Mouse (Mus musculus) lung, postnatal 25 days (tissue): Measurements from ENCODE around the gene Wdfy1.

Source experiments
- DNase-seq: peaks from one replicate; pipeline ENCODE4 v3.0.0; 2022; ENCODE audit warnings: low spot score

Gene Wdfy1

DNA sequence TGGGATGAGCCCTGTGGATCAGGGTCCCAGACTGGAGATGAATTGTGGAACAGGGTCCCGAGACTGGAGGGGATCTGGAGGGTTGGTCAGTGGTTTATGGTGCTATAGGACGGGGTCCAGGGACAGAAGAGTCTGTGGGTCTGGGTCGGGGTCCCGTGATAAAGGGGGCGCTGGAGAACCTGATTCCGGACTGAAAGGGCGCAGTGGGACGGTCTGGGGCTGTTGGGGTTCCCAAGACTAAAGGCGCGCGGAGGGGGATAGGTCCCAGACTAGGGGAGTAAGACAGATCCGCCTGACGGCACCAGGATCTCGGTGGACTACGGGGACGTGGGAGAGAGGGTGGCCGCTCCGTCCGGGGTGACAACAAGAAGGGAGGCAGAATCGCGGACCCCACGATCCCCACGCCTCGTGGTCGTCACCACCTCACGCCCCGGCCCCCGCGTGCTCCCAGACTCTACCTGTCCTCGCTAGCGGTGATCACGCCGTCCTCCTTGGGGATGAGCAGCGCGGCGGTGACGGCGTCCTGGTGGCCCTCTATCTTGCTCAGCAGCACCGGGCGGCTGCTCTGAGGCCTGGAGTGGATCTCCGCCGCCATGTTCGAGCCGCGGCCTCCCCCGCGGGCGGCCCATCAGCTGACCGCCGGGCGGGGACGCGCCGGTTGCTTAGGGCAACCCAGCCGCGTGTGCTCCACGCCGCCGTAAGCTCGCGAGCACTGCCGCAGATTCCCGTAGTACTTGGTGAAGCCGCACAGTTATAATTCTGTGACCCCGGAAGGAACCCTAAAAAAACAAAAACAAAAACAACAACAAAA lies 14.6 kb downstream of the Wdfy1 start:
- DNase-seq: peak; percentile 86

DNA sequence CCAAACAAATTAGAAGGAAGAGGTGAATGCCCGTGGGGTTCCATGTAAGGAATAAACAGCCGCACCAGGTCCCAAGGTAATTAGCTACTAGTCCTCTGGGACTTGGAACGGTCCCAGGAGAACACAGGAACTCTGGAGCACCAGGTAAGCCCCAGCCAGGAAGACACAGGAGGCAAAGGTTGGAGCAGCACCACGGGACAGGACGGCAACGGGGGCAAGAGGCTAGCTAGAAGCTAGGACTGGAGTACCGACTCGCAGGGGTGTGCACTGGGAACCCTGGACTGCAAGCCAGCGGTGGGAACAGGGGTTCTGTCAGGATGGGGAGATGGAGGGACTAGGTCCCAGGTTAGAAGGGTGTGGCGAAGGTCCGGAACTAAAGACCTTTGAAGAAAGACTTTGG lies 15.3 kb downstream of the Wdfy1 start:
- no peak for DNase-seq

DNA sequence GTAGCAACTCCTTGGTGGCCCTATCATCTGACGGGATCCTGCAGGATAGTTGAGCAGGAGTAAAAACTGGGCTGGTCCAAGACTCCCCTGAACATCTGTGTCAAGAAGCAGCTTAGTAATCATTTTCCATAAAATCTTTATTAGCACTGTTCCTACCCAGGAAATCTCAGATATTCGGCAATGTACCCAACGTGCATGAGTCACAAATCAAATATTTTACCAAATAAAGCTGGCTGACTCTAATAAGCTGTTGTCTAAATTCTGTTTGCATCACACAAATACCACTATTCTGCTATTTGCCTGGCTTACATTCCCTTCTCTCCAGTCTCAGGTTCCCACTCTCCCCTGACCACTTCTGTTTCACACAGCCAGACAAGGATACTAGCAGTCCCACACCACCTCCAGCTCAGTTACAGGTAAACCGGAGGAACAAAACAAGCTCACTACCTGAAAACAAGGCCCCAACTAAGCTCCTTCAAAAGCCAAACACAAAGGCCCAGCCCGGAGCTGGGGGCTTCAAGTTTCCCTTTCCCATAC lies 16.4 kb downstream of the Wdfy1 start:
- DNase-seq: no peak

DNA sequence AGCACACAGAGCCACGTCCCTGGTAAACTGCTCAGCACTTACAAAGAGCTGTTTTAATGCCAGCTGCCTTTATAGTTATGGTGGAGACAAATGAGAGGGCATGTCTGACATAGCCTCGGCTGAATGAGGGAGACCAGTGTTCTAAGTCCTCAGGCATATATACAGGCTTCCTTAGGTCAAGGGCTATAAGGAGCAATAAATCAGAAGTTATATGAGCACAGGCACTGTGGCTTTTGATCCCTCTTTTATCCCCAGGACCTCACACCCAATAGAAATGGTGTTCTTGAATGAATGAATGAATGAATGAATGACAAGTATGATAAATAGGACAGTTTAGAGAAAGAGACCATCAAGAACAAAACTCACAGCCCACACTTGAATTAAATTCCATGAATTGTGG lies 16.9 kb downstream of the Wdfy1 start:
- no peak for DNase-seq

DNA sequence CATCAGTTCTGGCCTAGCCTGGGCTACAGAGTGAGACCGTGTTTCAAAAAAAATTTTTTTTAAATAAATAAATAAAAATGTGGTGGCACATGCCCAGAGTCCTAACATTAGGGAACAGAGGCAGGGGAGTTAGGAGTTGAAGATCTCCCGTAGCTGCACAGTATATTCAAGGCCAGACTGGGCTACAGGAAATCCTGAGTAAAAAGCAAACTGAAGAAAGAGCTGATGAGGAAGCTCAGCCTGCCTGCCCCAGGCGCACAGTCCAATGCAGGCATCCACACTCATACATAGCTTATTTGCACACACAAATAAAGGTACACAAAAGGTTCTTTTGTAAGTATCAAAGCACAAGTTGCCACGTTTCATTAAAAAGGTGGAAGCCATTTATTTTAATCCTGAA lies 18.3 kb downstream of the Wdfy1 start:
- DNase-seq: no peak

DNA sequence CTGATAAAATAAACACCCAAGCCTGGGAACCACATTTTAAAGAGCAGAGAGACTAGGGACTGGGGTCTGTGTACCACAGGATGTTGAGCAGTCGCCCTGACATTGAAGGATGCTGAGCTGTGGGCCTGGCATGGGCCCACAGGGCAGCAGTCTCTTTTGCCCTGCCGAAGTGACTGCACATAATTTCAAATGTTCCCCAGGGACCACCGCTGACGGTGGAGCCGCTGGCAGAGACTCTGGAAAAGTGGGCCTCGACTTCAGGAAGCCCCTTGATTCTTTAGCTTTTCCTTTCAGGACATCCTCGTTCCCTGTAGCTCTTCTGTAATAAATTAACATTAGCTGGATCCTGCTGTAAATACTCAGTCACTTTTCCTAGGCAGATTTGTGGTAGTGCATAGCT lies 18.8 kb downstream of the Wdfy1 start:
- no peak for DNase-seq

DNA sequence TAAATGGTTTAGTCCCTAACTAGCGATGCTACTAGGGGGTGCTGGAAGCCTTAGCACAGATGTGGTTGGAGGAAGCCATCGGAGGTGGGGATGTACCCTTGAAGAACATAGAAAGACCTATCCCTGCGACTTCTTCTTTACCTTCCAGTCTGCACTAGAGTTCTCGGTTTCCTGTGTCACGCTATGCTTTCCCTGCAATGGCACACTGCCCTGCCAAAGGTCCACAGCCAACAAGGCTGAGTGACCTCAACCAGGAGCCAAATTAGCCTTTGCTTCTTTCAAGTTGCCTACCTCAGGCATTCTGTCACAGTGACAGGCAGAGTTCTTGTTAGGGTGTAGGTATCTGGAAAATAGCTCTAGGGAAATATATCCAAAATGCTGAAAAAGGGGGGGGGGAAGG lies 19.5 kb downstream of the Wdfy1 start:
- no peak for DNase-seq

DNA sequence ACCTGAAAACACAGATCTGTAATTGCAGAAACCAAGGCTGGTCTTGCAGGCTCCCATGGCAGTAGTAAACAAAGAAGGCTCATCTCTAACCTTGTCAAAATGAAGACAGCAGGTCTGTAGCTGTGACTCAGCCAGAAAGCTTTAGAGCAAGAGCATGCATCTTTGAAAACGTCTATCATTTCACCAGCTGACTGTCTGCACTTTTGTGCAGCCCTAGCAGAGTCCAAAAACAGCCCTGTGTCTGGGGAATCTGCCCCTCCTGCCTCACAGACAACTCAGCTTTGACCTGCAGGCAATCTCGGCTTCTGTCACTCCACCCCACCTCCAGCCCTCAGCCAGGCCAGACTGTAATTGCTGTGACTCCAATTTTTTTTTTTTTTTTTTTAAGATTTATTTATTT lies 20.6 kb downstream of the Wdfy1 start:
- DNase-seq: no peak

DNA sequence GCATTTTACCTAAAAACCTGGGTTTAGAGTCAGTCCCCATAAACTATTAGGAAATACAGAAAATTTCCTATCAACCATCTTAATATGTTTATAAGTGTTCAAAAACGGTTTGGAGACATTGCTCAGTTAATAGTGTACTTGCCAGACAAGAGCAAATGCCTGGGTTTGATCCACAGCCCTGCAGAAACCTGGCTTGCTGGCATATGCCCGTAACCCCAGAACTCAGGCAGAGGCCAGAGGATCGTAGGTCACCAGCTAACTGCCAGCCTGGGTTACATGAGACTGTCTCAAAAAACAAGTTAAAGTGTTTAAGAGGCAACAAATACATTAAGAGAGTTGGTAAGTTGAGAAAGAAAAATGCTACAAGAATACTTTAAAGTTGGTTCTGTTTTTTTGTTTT lies 21.0 kb downstream of the Wdfy1 start:
- DNase-seq: no peak

DNA sequence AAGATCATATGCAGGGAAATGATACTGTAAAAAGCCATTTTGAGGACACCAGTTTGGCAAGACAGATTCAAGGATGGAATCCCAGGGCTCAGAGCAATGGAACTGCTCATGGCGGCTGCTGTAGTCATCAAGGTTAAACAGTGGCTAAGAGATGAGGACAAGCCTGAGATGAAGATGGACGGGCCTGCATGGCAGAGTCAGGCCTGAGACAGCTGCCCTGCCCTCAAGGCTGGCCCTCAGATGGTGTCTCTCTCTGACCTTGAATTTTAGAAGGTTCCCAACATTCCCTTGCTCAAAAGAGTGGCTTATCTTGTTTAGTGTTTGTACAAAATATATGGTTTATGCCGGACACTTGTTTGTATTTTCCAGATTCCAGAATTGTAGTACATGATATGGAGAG lies 22.5 kb downstream of the Wdfy1 start:
- no peak for DNase-seq

DNA sequence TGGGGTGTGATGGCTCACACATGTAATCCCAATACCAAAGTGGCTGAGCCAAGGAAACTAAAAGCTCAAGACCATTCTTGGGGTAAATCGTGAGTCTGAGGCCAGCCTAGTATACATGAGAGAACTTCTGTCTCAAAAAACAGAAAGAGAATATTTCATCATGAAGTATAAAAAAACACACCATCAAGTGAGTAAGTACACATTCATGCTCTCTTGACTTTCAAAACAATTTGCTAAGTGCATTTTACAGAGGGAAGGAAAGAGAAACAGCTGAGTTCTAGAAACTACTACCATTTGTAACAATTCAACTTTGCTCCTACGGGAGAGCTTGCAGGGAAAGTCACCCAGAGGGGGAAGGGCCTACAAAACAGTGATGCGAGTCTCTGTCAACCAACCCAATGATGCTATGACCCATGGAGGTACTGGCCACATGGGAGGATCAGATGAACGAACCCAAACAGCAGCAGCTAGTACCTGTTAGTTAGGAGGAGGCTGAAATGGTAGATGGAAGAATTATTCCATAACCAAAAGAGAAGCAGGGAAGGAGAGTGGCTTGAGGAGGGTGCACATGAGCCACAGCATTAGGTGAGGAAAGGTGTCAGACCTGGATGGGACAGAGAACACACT lies 23.1 kb downstream of the Wdfy1 start:
- no peak for DNase-seq

DNA sequence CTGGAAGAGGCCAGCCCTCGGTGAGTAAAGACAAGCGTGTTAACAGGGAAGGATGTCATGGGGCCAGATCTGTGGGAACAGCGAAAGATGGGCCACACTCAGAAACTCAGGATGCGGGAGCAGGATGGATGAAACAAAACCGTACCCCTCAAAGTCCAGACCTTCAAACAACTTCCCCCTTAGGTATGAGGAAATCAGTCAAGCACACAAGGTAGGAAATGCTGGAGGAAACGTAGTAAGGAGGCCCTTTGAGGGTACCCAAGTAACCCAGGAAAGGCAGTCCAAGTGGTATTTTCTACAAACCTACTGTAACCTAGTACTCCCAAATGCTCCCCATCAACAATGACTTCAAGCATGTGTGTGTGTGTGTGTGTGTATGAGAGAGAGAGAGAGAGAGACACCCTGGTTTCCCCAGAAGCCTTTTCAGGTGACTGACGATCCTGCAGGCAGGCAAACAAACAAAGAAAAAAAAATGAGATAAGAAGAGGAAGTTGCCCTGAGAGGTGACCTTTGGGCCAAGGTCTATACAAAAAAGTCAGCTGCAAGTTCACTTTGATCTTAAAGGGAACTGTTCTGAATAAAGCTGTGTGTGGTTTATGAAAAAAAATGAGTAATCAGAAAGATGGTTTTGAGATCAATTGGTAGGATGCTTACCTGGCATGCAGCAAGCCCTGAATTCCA lies 23.8 kb downstream of the Wdfy1 start:
- peak; percentile 34 for DNase-seq

DNA sequence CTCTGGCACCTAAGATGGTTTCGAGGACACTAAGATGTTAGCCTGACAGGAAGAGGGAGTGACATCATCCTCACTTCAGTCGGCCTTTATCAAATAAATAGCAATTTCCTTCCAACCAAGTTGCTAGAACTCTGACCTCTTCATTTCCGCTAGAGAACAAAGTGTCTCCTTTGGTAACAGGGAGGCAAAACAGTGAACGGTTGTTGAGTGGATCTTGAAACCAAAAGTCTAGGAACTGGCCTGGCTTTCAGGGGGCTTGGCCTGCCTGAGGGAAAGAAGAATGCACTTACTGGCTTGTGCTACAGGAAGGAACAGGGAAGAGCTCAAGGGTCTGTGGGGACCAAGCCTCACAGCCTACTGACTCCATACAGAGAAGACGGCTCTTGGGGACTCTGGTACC lies 24.8 kb downstream of the Wdfy1 start:
- peak; percentile 76 for DNase-seq

DNA sequence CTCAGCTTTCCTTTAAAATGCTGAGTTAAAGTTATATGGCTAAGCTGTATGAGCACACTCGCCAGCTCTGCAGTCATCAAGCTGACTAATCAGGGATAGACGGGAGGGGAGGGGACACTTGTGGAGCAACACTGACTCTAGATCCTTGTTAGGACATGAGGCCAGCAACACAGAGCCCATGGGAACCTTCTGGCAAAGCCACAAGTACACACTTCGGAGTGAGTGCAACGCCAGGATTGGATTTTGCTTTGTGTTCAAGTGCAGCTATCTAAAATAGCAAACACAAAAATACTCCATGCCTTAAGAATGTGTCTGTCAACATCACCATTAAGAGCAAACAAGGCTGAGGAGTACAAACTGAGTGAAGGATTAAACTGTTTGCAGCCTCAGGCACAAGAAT lies 29.9 kb downstream of the Wdfy1 start:
- DNase-seq: peak; percentile 88

DNA sequence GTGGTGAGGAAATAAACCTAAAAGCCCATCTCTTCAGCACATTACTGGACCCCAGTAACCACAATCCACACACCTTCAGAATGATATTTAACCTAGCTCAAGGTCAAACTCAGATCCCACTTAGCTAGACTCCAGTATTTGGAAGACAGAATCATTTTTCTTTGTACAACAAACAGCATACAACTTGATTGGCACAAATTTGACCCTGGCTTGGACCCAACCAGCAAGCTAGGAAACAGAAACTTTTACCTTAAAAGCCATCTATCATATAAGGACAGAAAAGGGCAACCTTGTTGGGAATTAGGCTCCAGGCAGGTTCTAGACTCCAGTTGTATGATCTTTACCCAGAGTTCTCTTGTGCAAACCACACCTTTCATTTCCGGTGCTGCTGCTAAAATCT lies 32.6 kb downstream of the Wdfy1 start:
- no peak for DNase-seq

DNA sequence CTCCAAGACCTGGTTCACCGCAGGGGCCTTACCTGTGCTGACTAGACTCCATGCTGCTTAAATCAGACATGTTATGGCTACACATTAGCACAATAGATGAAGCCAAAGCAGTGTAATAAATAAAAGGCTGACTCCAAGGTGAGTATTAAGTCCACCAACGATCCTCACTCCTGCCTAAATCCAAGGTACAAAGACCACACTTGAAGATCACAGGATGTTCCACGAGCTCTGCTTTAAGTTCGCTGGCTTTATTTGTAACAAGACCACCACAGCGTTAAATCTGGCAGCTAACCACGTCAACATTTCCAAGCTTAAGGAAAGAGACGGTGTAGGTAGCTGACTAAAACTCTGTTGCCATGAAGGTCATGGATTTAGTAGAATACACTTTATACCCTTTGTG lies 33.0 kb downstream of the Wdfy1 start:
- no peak for DNase-seq

DNA sequence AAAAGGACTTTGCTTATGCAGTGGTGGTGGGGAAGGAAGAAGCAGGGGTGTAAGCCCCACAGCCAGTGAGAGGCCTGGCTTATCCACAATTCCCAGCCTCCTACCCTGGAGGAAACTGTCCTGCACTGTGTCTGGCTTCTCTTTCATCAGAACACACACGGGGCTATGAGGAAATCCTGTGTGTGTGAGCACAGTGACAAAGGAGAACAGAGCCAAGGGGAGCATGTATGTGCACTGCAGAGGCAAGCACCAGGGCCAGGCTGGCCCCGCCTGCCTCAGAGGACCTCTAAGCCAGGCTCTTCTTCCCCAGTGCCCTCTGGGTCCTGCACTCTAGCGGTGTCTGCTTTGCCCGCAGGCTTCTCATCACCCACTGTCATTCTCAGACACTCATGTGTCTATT lies 34.9 kb downstream of the Wdfy1 start:
- DNase-seq: no peak

DNA sequence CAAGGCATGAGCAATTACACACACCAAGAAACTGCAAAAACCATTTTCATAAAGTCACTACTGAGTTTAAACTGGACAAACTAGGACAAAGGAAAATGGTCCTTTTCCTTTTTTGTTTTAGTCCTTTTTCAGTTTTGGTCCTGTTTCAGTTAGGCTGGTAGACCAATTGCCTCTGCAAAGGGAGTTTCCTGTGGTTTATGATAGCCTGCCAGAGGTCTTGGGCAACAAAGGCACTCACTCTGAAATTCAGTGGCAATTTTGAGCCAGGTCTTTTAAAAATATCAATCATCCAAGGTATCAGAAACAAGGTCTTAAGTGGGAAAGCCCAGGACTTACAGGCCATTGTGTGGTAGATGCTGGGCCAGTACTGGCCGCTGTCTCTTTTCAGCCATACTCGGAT lies 36.2 kb downstream of the Wdfy1 start:
- DNase-seq: no peak

DNA sequence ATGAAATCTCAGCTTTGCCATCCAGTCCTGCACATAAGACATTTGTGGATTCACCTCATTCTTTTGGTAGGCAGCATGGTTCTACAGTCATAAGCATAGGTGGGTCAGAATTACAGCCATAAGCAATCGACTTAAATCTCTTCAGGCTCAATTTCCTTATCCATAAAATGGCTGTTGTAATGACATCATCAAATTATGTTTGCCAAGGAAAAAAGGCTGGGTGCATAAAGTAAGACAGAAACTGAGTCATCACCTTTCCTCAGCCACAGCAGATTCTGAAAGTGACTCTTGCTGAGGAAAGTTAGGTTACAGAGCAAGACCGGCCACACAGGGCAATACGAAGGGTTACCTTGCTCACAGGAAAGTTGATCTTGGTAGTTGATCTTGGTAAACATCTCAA lies 39.5 kb downstream of the Wdfy1 start:
- DNase-seq: no peak

DNA sequence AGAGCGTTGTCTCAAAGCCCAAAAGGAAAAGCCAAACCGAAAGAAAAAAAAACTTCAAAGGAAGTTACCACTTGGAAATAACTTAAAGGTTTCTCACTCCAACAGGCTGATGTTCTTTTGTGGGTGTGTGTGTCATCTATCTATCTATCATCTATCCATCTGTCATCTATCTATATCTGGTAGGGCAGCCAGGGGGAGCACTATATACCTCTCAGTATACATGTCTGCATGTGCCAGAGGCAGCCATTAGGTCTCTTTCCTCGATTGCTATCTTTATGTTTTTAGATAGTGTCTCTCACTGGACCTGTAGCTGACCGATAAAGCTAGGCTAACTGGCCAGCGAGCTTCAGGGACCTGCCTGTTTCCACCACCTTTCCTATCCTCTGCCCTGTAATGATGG lies 41.1 kb downstream of the Wdfy1 start:
- no peak for DNase-seq

DNA sequence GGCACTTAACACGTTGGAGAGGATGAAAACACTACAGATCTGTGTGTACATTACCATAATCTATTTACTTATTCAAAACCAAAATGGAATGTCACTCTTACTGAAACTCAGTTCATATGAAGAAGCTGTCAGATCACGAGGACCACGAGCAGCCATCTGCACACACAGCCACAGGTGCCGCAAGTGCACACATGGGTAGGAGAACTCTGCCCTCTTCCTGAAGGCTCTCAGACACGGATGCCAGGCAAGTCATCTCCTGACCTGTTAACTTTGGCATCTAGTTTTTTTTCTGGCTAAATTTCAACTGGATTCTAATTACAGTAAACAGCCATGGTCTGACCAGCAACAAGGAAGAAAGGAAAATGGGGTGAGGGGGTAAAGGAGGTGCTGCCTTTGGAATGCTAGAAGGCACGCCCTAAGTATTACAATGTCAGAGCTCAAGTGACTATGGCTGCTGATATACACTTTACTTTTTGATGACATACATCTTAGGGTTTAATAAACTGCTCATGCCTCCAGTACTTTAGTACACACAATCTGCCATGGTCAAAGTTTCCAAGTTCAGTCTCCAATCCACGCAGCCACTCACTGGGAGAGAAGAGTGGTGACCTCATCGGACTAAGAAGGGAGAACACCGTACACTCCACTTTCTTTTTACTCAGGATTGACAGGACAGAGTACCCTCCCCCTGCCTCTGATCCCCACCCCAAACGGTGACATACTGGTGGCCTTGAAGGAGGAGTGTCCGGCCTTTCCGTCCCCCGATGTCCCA lies 61.6 kb downstream of the Wdfy1 start:
- DNase-seq: no peak

DNA sequence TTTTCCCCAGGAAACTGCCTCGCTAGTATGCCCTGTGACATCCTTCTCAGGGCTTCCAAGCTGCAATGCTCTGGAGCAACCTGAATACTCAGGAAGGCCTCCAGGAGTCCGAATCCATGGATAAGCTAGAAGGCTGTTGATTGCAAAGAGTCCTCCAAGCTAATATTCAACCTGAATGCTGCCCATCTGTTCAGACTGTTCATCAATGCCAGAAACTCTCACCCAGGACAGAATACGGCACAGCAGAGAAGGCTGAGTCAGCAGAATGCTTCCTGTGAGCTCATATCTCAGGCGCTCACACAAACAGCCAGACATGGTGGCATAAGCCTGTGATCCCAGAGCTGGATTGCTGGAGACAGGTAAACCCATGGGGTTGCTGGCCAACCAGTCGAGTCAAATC lies 62.9 kb downstream of the Wdfy1 start:
- DNase-seq: no peak
